Mouse (Mus musculus): ENCODE measurements around the gene Ppp1r1a.

GRCm38 (mm10) chr15:103514119-103514518 is 23.7 kb downstream of the Ppp1r1a start:
- TF ChIP-seq POLR2A (IDR thresholded peaks at IDR 0.05; ENCODE audit: borderline replicate concordance, extremely low read depth, low read depth, low read length): peak; percentile 63; the same call in 1 of the 2 replicates
- no peak for TF ChIP-seq CTCF (IDR thresholded peaks at IDR 0.05; ENCODE audit: insufficient read depth, low read length)
